Mouse (Mus musculus) C2C12 (cell line): ENCODE data around the gene Myrf. TPM values are rescaled to one million over a fixed set of nuclear protein-coding genes. Genes with fewer than 3 reads are reported as not detected.

Experiments used
- H3K27me3 ChIP-seq: one replicate; pipeline ENCODE4 v1.6.1; 2011; ENCODE audit not compliant: control insufficient read depth, insufficient read depth, insufficient read length
- H3K36me3 ChIP-seq: one replicate; pipeline ENCODE4 v1.6.1; 2011; ENCODE audit not compliant: control insufficient read depth, insufficient read depth
- H3K4me3 ChIP-seq: one replicate; pipeline ENCODE4 v1.5.1; 2011; ENCODE audit warnings: mild to moderate bottlenecking, control low read depth; ENCODE audit not compliant: poor library complexity, insufficient read depth, severe bottlenecking
- H3K79me2 ChIP-seq: one replicate; pipeline ENCODE4 v1.6.1; 2011; ENCODE audit not compliant: control insufficient read depth, insufficient read depth
- H3K79me3 ChIP-seq: one replicate; pipeline ENCODE4 v1.6.1; 2011; ENCODE audit warnings: low read depth, control low read depth
- H3ac ChIP-seq: one replicate; pipeline ENCODE3; 2011; ENCODE audit warnings: low read depth; ENCODE audit not compliant: control insufficient read depth, insufficient read length
- CEBPB ChIP-seq: IDR thresholded peaks from one replicate; pipeline ENCODE4 v1.6.1; 2011; ENCODE audit warnings: low read depth, mild to moderate bottlenecking, control low read depth, moderate library complexity
- CTCF ChIP-seq: IDR thresholded peaks from one replicate; pipeline ENCODE4 v1.5.1; 2011; ENCODE audit not compliant: control insufficient read depth, insufficient read depth, insufficient read length
- FOSL1 ChIP-seq: IDR thresholded peaks from one replicate; pipeline ENCODE4 v1.8.0; 2011; ENCODE audit warnings: mild to moderate bottlenecking, low read length; ENCODE audit not compliant: poor library complexity, insufficient read depth, severe bottlenecking
- MAX ChIP-seq: IDR thresholded peaks from one replicate; pipeline ENCODE4 v1.6.1; 2011; ENCODE audit warnings: mild to moderate bottlenecking, control low read depth
- MYOD1 ChIP-seq: IDR thresholded peaks from one replicate; pipeline ENCODE4 v1.6.1; 2011; ENCODE audit warnings: low read depth; ENCODE audit not compliant: control insufficient read depth, insufficient read length
- MYOG ChIP-seq: IDR thresholded peaks from one replicate; pipeline ENCODE4 v1.6.1; 2011; ENCODE audit not compliant: control insufficient read depth, insufficient read length; ENCODE audit errors: extremely low read depth
- USF1 ChIP-seq: IDR thresholded peaks from one replicate; pipeline ENCODE4 v1.6.1; 2011; ENCODE audit warnings: low read depth, mild to moderate bottlenecking, control low read depth, moderate library complexity
- polyA plus RNA-seq: library from polyadenylated mRNA; unstranded; fragments of >200 nt; fragmentation: generic; extraction: Trizol; gene quantifications from one replicate; pipeline ENCODE4 v1.2.1, GENCODE M21; 2012; ENCODE audit warnings: missing spikeins

Gene Myrf
- polyA plus RNA-seq, 1 experiment: 0.21 TPM

DNA sequence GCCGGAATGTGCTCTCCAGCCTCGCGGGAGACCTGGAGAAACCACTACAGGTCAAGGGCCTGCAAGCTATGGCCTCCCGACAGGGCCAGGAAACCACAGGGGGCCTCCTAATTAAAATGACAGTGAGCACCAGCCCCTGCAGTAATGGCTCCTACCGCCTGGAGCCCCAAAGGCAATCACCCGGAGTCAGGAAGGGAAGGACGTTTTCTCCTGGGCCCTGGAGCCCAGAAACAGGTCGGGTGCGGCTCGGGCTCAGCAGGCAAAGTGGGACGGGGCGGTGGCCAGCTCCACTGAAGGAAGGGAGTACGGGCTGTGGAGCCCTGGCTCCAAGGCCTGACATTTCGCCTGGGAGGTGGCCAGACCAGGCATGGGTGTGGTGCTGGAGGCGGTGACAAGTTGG lies 26.5 kb upstream of the Myrf start:
- Histone ChIP-seq H3K36me3 (peaks cover 7% of the 10 kb centered on the region), H3K79me2 (peaks cover 6% of the 10 kb centered on the region), H3ac (no peak overlapping the region), H3K4me3 (no peak overlapping the region), H3K27me3 (no peaks in the 10 kb centered on the region), H3K79me3 (peaks cover 2% of the 10 kb centered on the region)
- no peak for TF ChIP-seq CTCF
- TF ChIP-seq MYOD1: no peak
- TF ChIP-seq USF1: no peak
- no peak for TF ChIP-seq FOSL1
- TF ChIP-seq CEBPB: no peak
- no peak for TF ChIP-seq MYOG

DNA sequence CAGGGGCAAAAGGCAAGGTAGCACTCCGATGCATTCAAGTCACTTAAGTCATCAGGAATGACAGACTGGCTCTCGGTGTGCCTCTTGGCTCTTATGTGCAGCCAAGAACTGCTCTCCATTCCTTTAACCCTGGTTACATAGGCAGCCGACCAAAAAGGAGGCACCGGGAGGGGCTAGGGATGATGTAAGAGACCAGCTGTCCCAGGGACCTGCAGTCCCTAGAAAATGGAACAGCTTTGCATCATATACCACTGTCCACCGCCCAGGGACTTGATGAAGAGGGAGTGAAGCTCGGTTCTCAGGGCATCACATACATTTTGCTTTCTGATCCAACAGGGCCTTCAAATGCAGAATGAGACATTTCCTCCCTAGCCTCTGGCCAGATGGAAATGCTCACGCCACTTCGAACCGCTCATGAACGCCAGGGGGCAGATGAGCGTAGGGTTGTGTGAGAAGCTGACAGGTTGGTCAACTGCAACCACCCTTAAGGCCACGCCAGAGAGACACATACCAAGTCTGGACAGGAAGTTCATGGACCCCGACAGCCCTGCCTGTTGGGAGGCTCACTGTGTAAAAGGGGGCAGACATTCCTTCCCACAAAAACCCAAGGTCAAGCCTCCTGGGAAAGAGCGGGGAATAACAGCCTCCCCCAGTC lies 25.8 kb upstream of the Myrf start:
- Histone ChIP-seq H3K79me2 (no peaks in the 10 kb centered on the region), H3K4me3 (no peak overlapping the region), H3K36me3 (peaks cover 7% of the 10 kb centered on the region), H3ac (no peak overlapping the region), H3K27me3 (no peaks in the 10 kb centered on the region), H3K79me3 (peaks cover 2% of the 10 kb centered on the region)
- TF ChIP-seq CEBPB: no peak
- TF ChIP-seq CTCF: peak; percentile 72

DNA sequence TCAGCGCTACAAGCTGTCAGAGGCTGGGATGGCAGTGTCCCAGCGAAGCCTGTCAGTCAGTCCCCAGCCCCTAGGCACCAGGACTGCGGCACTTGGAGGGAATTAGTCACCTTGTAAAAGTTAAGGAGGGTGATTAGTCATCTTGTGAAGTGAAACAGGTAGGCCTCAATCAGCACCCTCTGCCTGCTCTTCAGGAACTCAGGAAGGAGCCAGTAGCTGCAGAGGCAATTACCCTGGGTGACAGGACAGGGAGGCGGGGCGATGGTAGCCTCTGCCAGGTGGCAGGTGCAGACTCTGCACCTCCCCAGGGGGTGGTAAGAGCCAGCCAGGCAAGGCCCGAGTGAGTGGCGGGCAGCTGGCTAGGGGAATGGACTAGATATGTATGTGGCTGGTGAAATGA lies 20.8 kb upstream of the Myrf start:
- H3K79me2 ChIP-seq: no peaks in the 10 kb centered on the region
- H3K27me3 ChIP-seq: no peaks in the 10 kb centered on the region
- no peak overlapping the region for H3ac ChIP-seq
- no peaks in the 10 kb centered on the region for H3K79me3 ChIP-seq
- TF ChIP-seq MYOG: no peak
- no peak for TF ChIP-seq MYOD1
- no peak for TF ChIP-seq MAX
- H3K36me3 ChIP-seq: peaks cover 7% of the 10 kb centered on the region
- no peak overlapping the region for H3K4me3 ChIP-seq

DNA sequence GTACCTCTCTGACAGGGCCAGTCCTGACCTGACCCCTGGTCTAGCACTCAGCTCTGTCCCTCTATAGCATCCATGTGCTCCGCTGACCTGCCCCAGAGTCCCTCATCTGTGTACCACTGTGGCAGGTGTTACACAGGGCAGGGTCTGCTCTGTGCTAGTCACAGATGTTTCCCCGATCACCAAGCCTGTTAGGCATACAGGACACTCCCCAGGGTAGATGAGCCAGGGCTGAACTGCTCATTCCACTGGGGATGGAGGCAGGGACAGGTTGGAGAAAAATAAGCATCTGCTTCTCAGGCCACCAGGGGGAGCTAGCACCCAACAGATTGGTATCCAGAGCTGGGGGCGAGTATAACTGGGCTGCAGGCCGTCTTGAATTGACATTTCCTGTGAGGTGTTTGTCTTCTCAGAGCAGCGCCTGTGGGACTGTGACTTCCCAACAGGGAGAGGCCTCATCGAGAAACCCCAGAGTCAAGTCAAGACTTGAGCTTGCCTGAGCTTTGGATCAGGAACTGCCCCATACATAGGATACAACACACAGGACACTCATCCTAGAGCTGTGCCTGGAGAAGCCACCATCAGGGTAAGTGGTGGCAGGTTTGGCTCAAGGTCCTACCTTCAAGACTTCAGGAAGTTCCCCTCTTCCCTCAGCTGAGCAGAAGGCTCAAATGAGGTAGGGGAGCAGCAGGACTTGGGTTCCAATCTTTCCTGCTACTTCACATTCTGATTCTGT lies 17.9 kb upstream of the Myrf start:
- no peaks in the 10 kb centered on the region for H3K79me2 ChIP-seq
- peak; percentile 77 for TF ChIP-seq CTCF
- no peak for TF ChIP-seq USF1
- no peak for TF ChIP-seq FOSL1
- peak; percentile 47 for TF ChIP-seq MAX
- H3ac ChIP-seq: no peak overlapping the region
- no peak overlapping the region for H3K4me3 ChIP-seq
- H3K27me3 ChIP-seq: no peaks in the 10 kb centered on the region
- no peaks in the 10 kb centered on the region for H3K79me3 ChIP-seq
- peaks cover 7% of the 10 kb centered on the region for H3K36me3 ChIP-seq

DNA sequence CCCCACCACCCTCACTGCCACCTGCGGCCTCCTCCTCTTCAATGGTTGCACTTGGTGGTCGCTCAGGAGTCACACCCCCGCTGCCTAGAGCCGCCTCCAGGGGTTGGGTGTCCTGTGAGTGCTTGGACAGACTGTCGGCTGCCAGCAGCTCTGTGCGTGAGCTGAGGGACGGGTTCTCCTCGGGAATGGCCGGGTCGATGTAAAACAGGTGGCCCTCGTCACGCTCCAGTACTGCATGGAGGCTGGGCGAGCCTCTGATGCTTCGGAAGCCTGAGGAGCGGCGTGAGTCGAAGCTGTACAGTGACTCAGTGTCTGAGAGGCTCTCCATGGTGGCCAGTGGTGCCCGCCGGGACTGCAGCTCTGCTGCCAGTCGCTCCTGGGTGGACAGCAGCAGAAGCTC lies 7.6 kb upstream of the Myrf start:
- H3K27me3 ChIP-seq: no peaks in the 10 kb centered on the region
- H3K4me3 ChIP-seq: no peak overlapping the region
- no peaks in the 10 kb centered on the region for H3K36me3 ChIP-seq
- TF ChIP-seq FOSL1 (no peak), CEBPB (no peak), MYOG (no peak), CTCF (no peak), USF1 (no peak), MYOD1 (no peak), MAX (no peak)
- no peaks in the 10 kb centered on the region for H3K79me2 ChIP-seq
- no peak overlapping the region for H3ac ChIP-seq
- H3K79me3 ChIP-seq: no peaks in the 10 kb centered on the region

DNA sequence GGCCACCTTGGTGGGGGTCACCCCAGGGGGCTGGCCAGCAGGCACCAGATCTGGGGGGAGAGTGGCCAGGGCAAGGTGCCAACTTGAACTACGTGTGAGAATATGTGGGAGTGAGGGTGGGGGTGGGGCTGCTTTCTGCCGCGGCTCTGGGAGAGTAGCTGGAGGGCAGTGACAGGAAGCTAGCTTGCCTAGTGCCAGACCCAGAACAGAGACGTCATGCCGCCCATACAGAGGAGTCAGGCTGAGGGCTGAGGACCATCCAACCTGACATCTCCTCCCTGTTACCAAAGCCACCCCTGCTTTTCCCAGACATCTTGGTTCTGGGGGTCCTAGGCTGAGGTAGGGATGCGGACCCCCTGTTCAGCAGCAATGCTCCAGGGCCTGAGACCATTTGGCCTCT lies 6.6 kb upstream of the Myrf start:
- H3K36me3 ChIP-seq: no peaks in the 10 kb centered on the region
- H3K27me3 ChIP-seq: no peaks in the 10 kb centered on the region
- H3K79me3 ChIP-seq: no peaks in the 10 kb centered on the region
- TF ChIP-seq CTCF: no peak
- TF ChIP-seq FOSL1: no peak
- TF ChIP-seq CEBPB: no peak
- TF ChIP-seq MYOG: no peak
- no peak for TF ChIP-seq MYOD1
- no peak for TF ChIP-seq USF1
- TF ChIP-seq MAX: no peak
- peak overlapping the region; percentile 2 for H3ac ChIP-seq
- H3K79me2 ChIP-seq: no peaks in the 10 kb centered on the region
- no peak overlapping the region for H3K4me3 ChIP-seq
